Mouse (Mus musculus): Measurements from ENCODE around the gene Chrnb2.

- TF ChIP-seq CTCF (IDR thresholded peaks at IDR 0.05; ENCODE audit: low read depth) = no peak
- TF ChIP-seq EP300 (IDR thresholded peaks at IDR 0.05; ENCODE audit: low read depth) = no peak
These were observed 43.4 kb upstream of the Chrnb2 start for GRCm38 (mm10) chr3:89807881-89808280.
